In the genomic region with DNA sequence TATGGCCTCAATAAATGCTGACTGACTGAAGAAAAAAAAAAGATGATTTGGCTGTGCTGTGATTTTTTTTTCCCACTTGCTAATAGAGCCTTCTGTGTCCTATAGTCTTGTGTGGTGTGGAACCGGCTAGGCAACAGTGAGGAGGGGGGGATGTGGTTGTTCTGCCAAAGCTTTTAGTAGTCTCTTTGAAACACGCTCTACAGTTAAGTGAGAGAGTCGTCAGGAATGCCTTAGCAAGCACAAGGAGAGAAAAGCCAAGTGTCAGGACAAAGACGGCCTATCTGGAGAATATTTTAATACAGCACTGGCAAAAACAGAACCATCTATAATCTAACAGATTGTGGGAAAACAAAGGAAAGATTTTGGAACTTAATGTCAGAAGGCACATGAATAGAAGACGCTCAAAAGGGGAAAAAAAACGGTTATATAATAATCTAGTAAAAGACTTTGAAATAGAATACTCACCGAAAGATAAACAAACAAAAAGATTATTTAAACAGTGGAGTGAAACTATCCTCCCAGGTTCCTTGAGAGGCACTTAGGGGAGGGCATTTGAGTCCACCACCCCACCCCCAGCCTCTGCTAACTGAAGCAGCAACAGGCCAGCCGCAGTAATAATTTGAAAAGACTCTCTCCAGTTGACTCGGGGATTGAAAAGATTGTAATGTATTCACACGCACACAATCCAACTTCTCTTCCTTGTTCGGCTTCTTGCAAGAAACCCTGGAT, we compare ENCODE assay signal across 13 mouse cellular contexts. TPM values are rescaled to one million over a fixed set of nuclear protein-coding genes. Genes with fewer than 3 reads are reported as not detected.
DNase-seq lines count a peak whose midpoint lies in the region; ATAC-seq and TF ChIP-seq lines count a peak whose summit lies in the region.
"Had no signal": no experiment of that assay in that cellular context is flagged by ENCODE, and none has a peak within 500 bp of the region (broad histone marks: within the 10 kb centered on the region; RNA-seq: fewer than 3 reads in every experiment).

No protein-coding gene starts in this region.

- no peaks in the 10 kb centered on the region for H3K27me3 ChIP-seq in embryonic facial prominence, embryonic 12.5 days
- H3K27me3 ChIP-seq: heart, embryonic 12.5 days; liver, embryonic 13.5 days had no signal

- DNase-seq in gastrocnemius, adult 2 months, result no peak
- no peak for DNase-seq in gastrocnemius, adult 18-20 months (ENCODE audit: low spot score)
- peak; percentile 41 to 55 for DNase-seq in kidney, postnatal 4 days
- DNase-seq in kidney, postnatal 14 days, result no peak
- peak; percentile 76 for DNase-seq in lung, postnatal 25 days (ENCODE audit: low spot score)
- DNase-seq in cerebellum, adult 8-10 months, result no peak
- no peak for DNase-seq in right cerebral cortex, postnatal 36 days (ENCODE audit: low spot score in 2 of 2)
- DNase-seq: adrenal gland, adult 8-10 months; cerebellum, postnatal 14 days; liver, embryonic 13.5 days had no signal

- no peak overlapping the region for H3K4me3 ChIP-seq in gastrocnemius, adult 2 months
- no peak overlapping the region for H3K4me3 ChIP-seq in embryonic facial prominence, embryonic 12.5 days
- H3K4me3 ChIP-seq: erythroblast, embryonic 14.5 days; heart, embryonic 12.5 days; liver, embryonic 13.5 days had no signal

- no peaks in the 10 kb centered on the region for H3K9me3 ChIP-seq in embryonic facial prominence, embryonic 12.5 days
- H3K9me3 ChIP-seq: heart, embryonic 12.5 days; liver, embryonic 13.5 days had no signal

- H3K4me1 ChIP-seq in embryonic facial prominence, embryonic 12.5 days, result peaks cover 22% of the 10 kb centered on the region

- TF ChIP-seq CTCF in gastrocnemius, adult 2 months (IDR thresholded peaks at IDR 0.05), result no peak

- WGBS in embryonic facial prominence, embryonic 12.5 days, result 46% methylated on average over 11 of the region's 11 CpGs

- no peak overlapping the region for H3K4me2 ChIP-seq in embryonic facial prominence, embryonic 12.5 days (replicated peaks)
- H3K4me2 ChIP-seq: heart, embryonic 12.5 days; liver, embryonic 13.5 days had no signal

- intact Hi-C loops in gastrocnemius, adult 2 months (cut with DNase I), result no loop called here

- no peak overlapping the region for H3K9ac ChIP-seq in embryonic facial prominence, embryonic 12.5 days
- H3K9ac ChIP-seq: heart, embryonic 12.5 days; liver, embryonic 13.5 days had no signal

- peak overlapping the region; percentile 70 for H3K27ac ChIP-seq in gastrocnemius, adult 2 months
- peak overlapping the region; percentile 70 for H3K27ac ChIP-seq in embryonic facial prominence, embryonic 12.5 days
- H3K27ac ChIP-seq: liver, embryonic 13.5 days had no signal

- no peaks in the 10 kb centered on the region for H3K36me3 ChIP-seq in embryonic facial prominence, embryonic 12.5 days
- H3K36me3 ChIP-seq: heart, embryonic 12.5 days; liver, embryonic 13.5 days had no signal

- no peak for ATAC-seq in embryonic facial prominence, embryonic 12.5 days (ENCODE audit: insufficient number of reproducible peaks, insufficient read depth, low FRiP score, low TSS enrichment)

RNA-seq across cellular contexts. Expression of gene Cradd, which starts 16.9 kb away (rescaled TPM):
- 1 to 10 TPM; 8.6 to 9.8 TPM for total RNA-seq in gastrocnemius, adult 2 months (2021)
- total RNA-seq in gastrocnemius, adult 18-20 months (2021), result 10 to 100 TPM in 1 of 2 experiments, 1 to 10 TPM in 1; 9.5 to 11.3 TPM
- 12.1 and 14.1 TPM in 2 replicates for polyA plus RNA-seq in embryonic facial prominence, embryonic 12.5 days (2016; fragmentation: Nextera tagmentation; extraction: Ambion mirVana)

Comparison
In these comparisons a context has a peak if more than half of its experiments do, and no peak if none do; other contexts are left out.
1. DNase-seq: peak in kidney, postnatal 4 days (2 of 2) and lung, postnatal 25 days (single experiment); none in gastrocnemius, adult 2 months (single experiment), gastrocnemius, adult 18-20 months (single experiment), kidney, postnatal 14 days (single experiment), cerebellum, adult 8-10 months (single experiment) and right cerebral cortex, postnatal 36 days (0 of 2).